Mouse (Mus musculus) monocyte, adult 5-6 weeks (primary cell): ENCODE data around the gene St14. TPM values are rescaled to one million over a fixed set of nuclear protein-coding genes. Genes with fewer than 3 reads are reported as not detected.
"Not testable (repeated sequence)": the region's sequence is repeated elsewhere in the genome, so short reads cannot be mapped to it uniquely, and the experiment has no call there.

ENCODE experiments used
- ATAC-seq: fragments of 153-309, 156-312 bp; replicated peaks from 2 replicates; pipeline ENCODE4 v1.8.0; 2017; ENCODE audit warnings: mild to moderate bottlenecking; ENCODE audit not compliant: low TSS enrichment, insufficient number of reproducible peaks, severe bottlenecking, poor library complexity, low FRiP score
- total RNA-seq: library from RNA; stranded (forward); fragments of 200-1000, 200-491, 200-594 nt; gene quantifications from 3 replicates; pipeline ENCODE4 v1.2.3, GENCODE M21; 2017

St14 gene
- 7.2 to 11.8 TPM (median 7.5 TPM) in 3 replicates for total RNA-seq

DNA sequence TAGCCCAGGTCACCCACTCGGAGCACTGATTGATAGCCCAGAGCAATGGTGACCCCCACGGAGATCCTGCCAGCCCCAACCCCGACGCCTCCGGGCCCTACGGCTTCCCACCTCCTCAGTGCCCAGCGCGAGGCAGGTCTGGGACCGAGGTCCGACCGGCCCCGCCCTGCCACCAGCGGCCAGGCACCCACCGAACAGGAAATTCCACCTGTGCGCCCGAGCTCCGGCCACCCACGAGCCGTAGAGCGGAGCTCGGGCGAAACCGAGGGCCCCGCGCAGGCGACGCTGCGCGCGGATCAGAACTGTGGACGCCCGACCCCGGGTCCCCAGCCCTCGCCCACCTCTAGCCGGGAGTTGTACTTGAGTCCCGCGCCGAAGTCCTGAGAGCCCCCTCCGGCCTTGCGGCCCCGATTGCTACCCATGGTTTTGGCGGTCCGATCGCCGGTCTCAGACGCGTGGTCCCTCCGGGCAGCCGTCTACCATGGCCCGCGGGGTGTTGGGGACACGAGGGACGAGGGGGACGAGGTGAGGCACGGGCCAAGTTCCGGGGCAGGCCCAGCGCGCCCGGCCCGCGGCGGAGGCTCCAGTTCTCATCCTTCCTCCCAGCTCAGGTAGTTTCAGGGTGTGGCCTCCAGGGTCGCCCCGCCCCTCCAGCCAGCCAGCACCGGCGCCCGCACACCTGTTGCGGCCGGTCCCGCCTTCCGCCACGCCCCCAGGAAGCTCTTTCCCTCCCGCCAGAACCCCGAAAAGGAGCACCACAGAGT, at the start of gene St14:
TSS of gene St14 (minus strand) at position 649 of the 764 bp plus-strand sequence.
- ATAC-seq, result no peak

DNA sequence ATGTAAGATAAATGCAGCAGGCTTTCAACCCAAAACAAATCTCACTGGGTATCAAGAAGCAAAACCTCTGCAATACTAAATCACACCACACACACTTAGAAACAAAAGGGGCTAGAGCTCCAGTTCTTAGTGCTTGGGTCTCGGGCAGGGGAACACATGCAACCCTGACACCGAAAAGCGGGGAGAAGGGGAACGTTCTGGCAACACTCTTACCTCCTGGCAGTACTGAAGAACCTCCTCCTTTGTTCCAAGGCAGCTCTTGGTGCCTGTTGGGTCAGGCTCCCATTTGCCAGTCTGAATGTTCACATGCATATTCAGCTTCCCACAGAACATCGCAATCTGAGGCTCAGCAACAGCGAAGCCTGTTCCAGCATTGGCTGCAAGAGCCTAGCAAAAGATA, 46.0 kb upstream of the St14 start:
- ATAC-seq, result no peak

DNA sequence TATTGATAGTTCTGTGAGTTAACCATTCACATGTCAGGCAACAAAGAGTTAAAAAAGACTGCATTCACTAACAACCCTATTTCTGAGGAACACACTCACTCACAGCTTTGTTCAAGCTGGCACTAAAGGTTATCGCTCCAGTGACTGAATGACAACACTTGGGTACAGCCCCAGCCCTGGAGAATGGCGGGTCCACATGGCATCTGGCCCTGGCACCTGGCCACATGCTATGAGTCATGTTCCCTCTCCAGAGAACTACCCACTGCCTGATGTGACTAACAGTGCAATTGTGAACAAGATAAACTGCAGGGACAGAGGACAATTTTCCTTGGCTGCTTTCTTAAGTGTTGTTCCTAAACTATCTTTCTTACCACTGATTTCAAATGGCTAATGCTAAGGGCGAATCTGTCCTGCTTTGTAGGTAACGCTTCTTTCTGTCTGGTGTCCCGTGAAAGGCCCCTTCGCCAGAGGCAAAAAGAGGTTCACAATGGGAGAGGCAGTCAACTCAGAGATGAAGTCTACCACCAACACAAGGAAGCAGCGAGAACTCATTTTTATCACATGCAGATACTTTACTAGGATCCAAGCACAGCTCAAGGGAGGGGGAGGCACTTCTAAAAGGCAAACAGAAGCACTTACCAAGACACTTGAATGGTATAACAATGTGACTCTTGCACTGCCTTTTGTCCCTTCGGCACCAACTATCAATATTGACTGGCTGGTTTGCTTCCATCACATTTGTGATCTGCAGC, 44.9 kb upstream of the St14 start:
- ATAC-seq, result no peak

DNA sequence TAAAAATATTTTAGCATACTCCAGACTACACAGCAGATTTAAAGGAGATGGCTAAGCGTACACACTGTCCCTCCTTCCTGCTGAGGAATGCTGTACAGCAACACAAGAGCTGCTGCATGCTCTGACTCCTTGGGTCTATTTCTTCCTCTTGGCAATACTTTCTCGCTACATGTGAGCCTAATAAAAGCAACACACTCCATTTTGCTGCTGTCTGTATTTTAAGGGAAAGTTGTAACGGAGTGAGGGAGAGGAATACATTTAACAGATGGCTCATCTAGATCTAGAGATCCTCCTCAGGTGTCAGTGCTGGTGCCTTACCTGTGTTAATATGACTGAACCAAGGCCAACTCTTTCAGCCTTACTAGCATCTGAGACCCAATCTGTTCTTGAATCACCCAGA, 44.3 kb upstream of the St14 start:
- ATAC-seq, result no peak

DNA sequence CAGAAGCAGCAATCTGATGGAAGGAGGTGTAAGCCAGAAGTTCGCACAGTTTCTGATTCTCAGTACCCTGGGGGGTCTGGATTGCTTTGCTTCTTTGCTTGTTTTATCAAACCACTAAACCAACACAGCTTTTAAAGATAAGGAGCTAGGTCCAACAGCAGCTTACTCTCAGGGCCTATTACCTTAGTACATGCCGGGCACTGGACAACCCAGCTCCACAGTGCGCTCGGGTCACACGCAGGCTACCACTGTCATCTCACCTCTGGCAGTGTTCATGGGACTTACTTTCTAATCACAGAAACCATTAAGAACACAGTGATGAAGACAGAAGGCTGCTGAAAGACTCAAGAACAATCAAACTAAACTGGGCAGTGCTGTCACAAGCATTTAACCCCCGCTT, 43.7 kb upstream of the St14 start:
- no peak for ATAC-seq

DNA sequence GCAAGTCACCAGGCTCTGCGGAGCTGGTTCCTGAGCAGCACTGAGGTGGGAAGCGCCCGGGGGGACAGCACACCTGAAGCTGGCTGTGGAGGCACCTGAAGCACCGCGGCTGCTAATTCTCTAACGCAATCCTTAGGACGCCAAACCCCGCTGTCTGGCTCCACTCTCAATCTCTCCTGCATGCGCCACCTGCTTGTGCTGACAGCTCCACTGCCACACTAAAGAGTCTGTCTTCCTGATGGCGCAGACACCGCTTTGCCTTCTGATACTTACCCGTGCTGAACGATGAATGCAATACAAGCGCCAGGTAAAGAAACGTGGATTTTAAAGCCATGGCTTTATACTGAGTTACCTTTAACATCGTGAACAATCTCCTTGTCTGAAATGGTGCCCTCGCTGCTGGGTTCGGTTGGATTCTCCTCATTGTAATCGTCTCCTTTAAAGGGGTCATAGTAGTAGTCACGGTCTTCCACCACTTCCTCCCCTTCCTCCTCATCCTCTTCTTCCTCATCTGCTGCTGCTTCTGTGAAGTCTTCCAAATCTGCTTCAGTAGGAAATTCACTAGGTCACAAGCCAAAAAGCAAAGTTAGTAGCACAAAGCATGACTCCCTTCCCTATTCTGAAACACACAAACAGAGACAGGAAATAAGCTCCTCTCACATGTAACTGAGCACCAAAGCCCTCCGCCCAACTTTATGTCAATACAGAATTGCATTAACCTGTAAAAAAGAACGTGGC, 36.9 kb upstream of the St14 start:
- no peak for ATAC-seq

DNA sequence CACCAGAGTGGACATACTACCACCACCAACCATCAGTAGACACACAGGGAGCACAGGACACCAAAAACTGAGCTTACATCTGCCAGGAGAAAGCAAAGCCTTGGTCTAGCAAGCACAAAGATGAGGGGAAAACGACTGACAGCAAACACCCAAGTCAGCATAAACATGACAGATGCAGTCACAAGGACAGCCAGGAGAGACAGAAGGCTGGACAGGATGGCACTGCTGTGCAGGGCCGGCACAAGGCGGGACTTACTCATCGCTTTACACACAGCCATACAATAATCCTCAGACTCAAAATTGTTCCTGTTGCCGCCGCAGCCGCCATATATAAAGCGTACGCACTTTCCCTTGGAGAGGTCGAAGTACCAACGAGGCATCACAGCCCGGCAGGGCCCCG, 35.7 kb upstream of the St14 start:
- no peak for ATAC-seq

DNA sequence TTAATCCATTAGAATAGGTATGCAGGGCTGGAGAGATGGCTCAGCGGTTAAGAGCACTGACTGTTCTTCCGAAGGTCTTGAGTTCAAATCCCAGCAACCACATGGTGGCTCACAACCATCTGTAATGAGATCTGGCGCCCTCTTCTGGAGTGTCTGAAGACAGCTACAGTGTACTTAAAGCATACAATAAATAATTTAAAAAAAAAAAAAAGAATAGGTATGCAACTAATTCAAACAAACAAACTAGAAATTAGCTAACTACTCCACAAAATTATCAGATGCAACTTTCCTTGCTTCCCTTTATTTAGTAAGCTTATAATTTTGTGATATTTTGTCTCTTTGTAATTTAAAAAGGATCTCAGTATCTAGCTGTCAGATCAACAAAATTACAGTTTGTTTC, 33.9 kb upstream of the St14 start:
- not testable (repeated sequence) for ATAC-seq

DNA sequence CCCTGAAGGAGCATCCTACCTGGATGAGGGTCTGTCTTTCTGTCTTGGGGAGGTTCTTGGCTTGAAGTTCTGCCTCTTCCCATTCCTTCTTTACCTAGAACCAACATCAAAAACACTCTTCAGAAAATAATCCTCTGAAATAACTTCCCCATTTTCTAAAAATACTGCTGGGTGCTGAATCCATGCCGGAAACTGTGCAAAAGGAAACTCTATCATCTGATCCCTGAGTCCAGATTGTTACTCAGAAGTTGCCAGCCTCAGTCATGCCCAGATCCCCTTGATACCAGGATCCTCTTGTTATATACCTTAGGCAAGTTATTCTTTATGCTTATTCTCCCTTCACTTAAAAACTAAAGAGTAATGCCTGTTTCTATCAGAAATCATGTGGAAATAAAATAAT, 31.7 kb upstream of the St14 start:
- ATAC-seq, result no peak

DNA sequence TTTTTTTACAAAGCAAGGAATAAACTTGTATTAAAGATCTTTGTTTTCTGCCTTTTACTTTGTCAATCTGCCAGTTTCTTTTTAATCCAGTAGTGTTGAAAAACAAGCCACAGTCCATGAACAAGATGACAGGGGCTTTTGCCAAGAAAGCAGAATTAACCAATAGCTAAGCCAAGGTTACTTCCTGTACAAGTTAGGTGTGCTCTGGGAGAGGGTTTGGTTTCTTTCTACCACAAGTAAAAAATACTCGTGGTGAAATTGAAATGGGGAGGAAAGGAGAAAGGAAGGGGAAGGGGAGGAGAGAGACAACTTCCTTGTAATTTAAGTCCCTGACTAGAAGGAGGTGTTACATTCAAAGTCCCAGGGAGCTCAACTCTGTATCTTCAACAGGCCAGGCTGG, 31.3 kb upstream of the St14 start:
- ATAC-seq, result no peak

DNA sequence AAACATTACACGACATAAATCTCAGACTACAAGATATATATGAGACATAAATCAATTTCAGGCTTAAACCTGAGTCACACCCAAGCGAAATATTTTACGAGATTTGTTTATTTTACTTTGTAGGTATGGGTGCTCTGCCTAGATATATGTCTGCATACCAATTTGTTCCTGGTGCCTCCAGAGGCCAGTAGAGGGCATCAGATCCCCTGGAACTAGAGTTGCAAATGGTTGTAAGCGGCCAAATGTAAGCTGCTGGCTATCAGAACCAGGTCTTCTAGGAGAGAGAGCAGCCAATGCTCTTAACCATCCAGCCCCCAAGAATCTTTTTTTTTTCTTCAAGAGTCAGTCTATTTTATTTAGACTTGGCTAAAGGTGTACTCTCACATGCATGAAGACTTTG, 28.3 kb upstream of the St14 start:
- ATAC-seq, result no peak

DNA sequence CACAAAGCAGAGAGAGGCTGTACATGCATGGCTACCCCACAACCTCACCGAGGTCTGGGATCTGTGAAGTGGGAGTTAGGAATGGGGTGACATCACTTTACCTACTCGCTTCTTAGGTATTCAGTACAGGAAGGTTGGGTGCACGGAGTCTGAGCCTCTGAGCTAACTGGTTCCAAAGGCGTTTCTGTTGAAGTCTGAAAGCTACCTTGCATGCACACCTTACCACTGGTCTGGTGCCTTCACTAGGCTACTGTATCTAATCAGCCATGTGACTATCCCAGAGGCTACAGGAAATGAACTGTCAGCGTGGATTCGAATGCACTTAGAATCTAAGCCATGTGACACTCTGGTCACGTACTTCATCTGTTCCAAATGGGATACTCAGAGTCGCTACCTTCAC, 24.9 kb upstream of the St14 start:
- no peak for ATAC-seq

DNA sequence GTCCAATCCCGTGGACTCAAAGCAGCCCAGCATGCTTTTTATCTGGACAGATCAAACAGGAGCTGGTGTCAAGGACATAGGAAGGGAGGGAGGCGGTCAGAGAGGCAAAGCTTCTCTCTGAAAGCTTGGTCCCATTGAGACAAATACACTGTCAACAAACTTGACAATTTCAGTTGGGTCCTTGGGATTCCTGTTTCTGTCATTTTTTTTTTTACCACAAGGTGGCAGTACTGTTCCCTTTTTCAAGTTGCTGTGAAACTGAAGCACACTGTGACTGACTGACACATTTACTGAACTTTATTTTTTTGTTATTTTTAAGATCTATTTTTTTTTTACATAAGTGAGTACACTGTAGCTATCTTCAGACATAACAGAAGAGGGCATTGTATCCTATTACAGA, 19.4 kb upstream of the St14 start:
- ATAC-seq, result peak; percentile 51; the same call in 1 of the 2 replicates

DNA sequence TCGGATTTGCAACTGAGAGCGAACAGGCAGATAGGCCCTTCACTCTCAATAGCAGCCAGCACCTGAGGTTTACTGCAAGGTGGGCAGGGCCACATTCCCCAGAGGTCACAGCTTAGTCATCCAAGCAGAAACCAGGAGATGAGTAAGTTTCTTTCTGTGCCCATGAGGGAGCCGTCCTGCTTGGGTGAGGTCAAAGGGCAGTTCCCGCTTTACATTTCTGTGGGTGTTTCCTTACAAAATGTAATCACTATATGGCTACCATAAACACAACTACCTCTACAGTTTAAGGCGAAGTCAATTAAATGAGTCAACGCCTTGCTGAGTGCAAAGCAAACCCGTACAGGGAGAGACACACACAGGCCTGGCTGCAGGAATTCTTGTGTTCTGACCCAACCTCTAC, 16.5 kb upstream of the St14 start:
- no peak for ATAC-seq

DNA sequence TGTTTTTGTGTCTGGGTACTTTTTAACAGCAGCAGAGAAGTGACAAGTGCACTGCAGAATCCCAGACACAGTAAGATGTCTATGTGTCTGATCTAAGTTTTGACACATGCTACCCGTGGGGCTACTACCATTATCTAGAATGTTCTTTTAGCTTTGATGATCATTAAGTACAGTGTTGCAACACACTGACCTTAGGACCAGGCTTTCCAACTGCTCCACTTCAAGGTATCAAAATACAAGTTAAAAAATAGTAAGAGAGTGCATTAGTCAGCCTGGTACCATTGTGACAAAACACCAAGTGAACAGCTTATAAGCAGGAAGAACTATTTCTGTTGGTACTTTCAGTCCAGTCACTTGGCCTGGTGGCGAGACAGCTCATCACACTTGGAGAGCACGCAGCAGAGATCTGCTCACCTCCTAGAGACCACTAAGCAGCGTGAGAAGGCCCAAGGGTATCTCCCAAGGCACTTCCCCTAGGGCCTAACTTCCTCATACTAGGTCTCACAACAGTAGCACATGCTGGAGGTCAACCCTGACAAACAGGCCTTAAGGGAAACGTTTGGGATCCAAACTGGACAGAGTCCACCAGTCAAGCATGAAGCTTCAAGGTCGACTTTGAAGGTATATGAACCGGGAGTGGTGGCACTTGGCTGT, 13.7 kb upstream of the St14 start:
- ATAC-seq, result peak; percentile 64; the same call in 1 of the 2 replicates

DNA sequence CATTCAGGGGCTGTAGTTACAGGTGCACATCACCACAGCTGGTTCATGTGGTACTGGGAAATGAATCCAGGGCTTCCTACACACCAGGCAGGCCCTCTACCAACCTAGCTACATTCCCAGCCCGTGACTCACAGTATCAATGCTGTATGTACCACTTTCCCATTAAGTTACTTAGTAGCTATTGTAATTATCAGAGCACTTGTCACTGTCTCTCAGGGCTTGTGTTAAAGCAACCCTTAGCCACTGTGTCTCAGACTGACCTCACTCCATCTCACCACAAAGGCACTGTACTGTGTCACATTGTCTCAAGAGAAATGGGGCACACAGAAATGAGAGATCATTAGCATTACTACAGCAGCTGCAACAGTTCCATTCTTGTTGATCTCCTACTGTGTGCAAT, 11.3 kb upstream of the St14 start:
- ATAC-seq, result no peak

DNA sequence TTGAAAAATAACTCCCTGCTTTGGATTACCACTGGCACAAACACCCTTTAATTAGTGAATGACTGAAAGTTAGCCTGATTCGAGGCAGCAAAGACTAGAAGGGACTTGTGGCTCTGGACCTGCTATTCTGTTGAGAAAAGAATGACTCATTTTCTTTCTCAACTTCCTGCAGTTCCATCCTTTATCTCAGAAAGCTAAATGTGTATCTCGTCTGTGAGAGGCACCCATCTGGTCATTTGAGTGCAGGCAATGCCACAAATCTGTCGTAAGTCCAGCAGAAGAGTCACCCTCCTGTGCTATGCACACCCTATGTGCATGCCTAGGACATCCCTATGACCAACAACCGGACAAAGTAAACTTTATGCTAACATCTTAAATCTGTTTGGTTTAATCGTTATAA, 1.5 kb upstream of the St14 start:
- ATAC-seq, result no peak

DNA sequence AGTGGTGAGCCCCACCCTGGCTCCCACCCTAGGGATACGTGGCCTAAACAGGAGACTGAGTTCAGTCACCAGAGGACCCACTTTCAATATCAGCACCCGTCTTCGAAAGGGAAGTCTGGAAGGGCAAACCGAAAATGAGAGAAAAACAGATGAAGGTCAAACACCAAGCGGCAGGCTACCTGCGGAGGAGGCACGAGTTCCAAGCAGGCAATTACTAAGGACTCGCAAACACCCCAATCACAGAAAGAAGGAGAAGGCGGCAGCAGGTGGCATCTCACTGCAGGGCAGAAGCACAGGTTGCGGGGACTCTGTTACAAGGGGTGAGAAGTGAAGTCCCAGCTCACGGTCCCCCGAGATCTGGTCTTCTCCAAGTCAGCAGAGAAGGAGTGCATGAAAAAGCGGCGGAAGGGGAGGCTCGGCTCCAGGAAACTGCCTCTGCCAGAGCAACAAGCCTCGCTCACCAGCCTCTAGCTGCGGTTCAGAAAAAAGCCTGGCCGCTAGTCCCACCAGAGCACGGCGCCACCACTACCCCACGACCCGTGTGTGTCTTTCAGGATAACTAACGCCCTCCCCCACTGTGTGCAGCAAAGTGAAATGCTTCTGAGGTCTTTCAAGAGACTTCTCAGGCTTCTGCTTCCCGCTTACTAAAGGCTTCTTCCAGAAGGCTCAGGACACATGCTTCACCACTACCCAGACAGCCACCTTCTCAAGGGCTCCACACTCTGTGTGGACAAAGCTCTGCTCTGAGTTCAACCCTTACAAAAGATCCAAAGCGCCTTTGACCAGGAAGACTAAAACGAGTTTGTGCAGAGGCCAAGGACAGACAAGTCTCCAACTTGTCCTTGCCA, 1.1 kb downstream of the St14 start:
- ATAC-seq, result no peak
